Mouse (Mus musculus) urinary bladder, postnatal 36 days (tissue): Measurements from ENCODE around the gene Apaf1.
A peak's percentile ranks its signal among the peaks of the same experiment; 100 is the strongest.

Experiments used
- DNase-seq, 2 experiments: peaks; one replicate each; pipeline ENCODE4 v3.0.0; 2022; ENCODE audit warnings: low spot score in 2 of 2, mixed read lengths in 1 of 2

Gene Apaf1

GRCm38 (mm10) chr10:91082550-91083392 is at the start of gene Apaf1, which contains the start of gene Ikbip:
Gene Apaf1 (minus strand): TSS chr10:91082770.
Gene Ikbip (plus strand): TSS chr10:91082940.
- DNase-seq = peak; percentile 100

- no peak for DNase-seq
These were observed 49.0 kb upstream of the Apaf1 start for GRCm38 (mm10) chr10:91131565-91131964.

GRCm38 (mm10) chr10:91130792-91131191 is 48.2 kb upstream of the Apaf1 start:
- no peak for DNase-seq

- no peak for DNase-seq
These were observed 46.1 kb upstream of the Apaf1 start for GRCm38 (mm10) chr10:91128551-91129160.

GRCm38 (mm10) chr10:91127395-91127794 is 44.8 kb upstream of the Apaf1 start:
- DNase-seq = no peak

- DNase-seq = no peak
These were observed 44.2 kb upstream of the Apaf1 start for GRCm38 (mm10) chr10:91126618-91127355.

GRCm38 (mm10) chr10:91123828-91124822 is 41.6 kb upstream of the Apaf1 start, which contains the start of gene Slc25a3:
Gene Slc25a3 (minus strand): TSS chr10:91124059.
- DNase-seq = peak; percentile 98

- DNase-seq = peak in 1 of 2 experiments; percentile 59
These were observed 40.8 kb upstream of the Apaf1 start for GRCm38 (mm10) chr10:91123281-91123827.

GRCm38 (mm10) chr10:91122646-91123045 is 40.1 kb upstream of the Apaf1 start:
- DNase-seq = no peak

GRCm38 (mm10) chr10:91116958-91117357 is 34.4 kb upstream of the Apaf1 start:
- no peak for DNase-seq

GRCm38 (mm10) chr10:91109841-91110240 is 27.3 kb upstream of the Apaf1 start:
- no peak for DNase-seq

GRCm38 (mm10) chr10:91105981-91106380 is 23.4 kb upstream of the Apaf1 start:
- no peak for DNase-seq

GRCm38 (mm10) chr10:91102799-91103590 is 20.4 kb upstream of the Apaf1 start:
- DNase-seq = no peak

- no peak for DNase-seq
These were observed 19.4 kb upstream of the Apaf1 start for GRCm38 (mm10) chr10:91101936-91102335.

- no peak for DNase-seq
These were observed 17.5 kb upstream of the Apaf1 start for GRCm38 (mm10) chr10:91100101-91100500.

- DNase-seq = no peak
These were observed 15.5 kb upstream of the Apaf1 start for GRCm38 (mm10) chr10:91098056-91098455.

GRCm38 (mm10) chr10:91094251-91095104 is 11.9 kb upstream of the Apaf1 start:
- DNase-seq = no peak

GRCm38 (mm10) chr10:91092812-91093211 is 10.2 kb upstream of the Apaf1 start:
- DNase-seq = no peak

- DNase-seq = no peak
These were observed 890 bp upstream of the Apaf1 start for GRCm38 (mm10) chr10:91083393-91083927.
